Mouse (Mus musculus) heart, embryonic 10.5 days (tissue): ENCODE measurements around the gene Tmem214. TPM values are rescaled to one million over a fixed set of nuclear protein-coding genes. Genes with fewer than 3 reads are reported as not detected.
"Not testable (repeated sequence)": the region's sequence is repeated elsewhere in the genome, so short reads cannot be mapped to it uniquely, and the experiment has no call there.

Experiments
- DNase-seq: peaks from one replicate; pipeline ENCODE4 v3.0.0-alpha.2; 2017; ENCODE audit warnings: low spot score
- H3K27ac ChIP-seq: fragments of 300-500 bp; sonication (generic); 2 replicates; pipeline ENCODE4 v1.5.1; 2016; ENCODE audit warnings: mild to moderate bottlenecking
- H3K27me3 ChIP-seq: fragments of 300-500 bp; sonication (generic); 2 replicates; pipeline ENCODE4 v1.6.1; 2016; ENCODE audit warnings: mild to moderate bottlenecking; ENCODE audit not compliant: poor library complexity, insufficient read depth, severe bottlenecking
- H3K36me3 ChIP-seq: fragments of 300-500 bp; sonication (generic); 2 replicates; pipeline ENCODE4 v1.6.1; 2016; ENCODE audit warnings: mild to moderate bottlenecking, moderate library complexity
- H3K4me1 ChIP-seq: fragments of 300-500 bp; sonication (generic); 2 replicates; pipeline ENCODE4 v1.6.1; 2016; ENCODE audit warnings: mild to moderate bottlenecking
- H3K4me3 ChIP-seq: fragments of 300-500 bp; sonication (generic); 2 replicates; pipeline ENCODE4 v1.5.1; 2016; ENCODE audit warnings: mild to moderate bottlenecking, moderate library complexity
- H3K9me3 ChIP-seq: fragments of 300-500 bp; sonication (generic); 2 replicates; pipeline ENCODE4 v1.6.1; 2016; ENCODE audit warnings: mild to moderate bottlenecking, moderate library complexity
- WGBS: fragments of 180-500 bp; shearing (Covaris S2); methylation state at CpG from one replicate; pipeline ENCODE4 v1.1.7; 2016; 5-methylcytosine and 5-hydroxymethylcytosine counted together
- polyA plus RNA-seq: library from polyadenylated mRNA; unstranded; fragments of >200 nt; fragmentation: Nextera tagmentation; extraction: Ambion mirVana; gene quantifications from 2 replicates; pipeline ENCODE4 v1.2.1, GENCODE M21; 2016

Tmem214 gene
- polyA plus RNA-seq, 1 experiment from 2014 or later, result 86.3 TPM

GRCm38 (mm10) chr5:30881839-30882238, 14.0 kb downstream of the Tmem214 start:
- not testable (repeated sequence) for H3K4me3 ChIP-seq, H3K9me3 ChIP-seq, DNase-seq, H3K4me1 ChIP-seq, H3K27ac ChIP-seq, H3K27me3 ChIP-seq
- H3K36me3 ChIP-seq, result peaks cover 14% of the 10 kb centered on the region
- 87% methylated on average over 4 of the region's 4 CpGs for WGBS

- Histone ChIP-seq H3K9me3 (no peaks in the 10 kb centered on the region), H3K27me3 (no peaks in the 10 kb centered on the region), H3K4me3 (0 out of 2 replicates have a peak overlapping the region, but pooled peaks have one; percentile 82), H3K4me1 (peaks cover 14% of the 10 kb centered on the region), H3K36me3 (peaks cover 9% of the 10 kb centered on the region), H3K27ac (no peak overlapping the region)
- no peak for DNase-seq
- WGBS, result 42% methylated on average over 4 of the region's 4 CpGs
Observed at GRCm38 (mm10) chr5:30886209-30886608, 18.4 kb downstream of the Tmem214 start.

GRCm38 (mm10) chr5:30886731-30887130, 18.9 kb downstream of the Tmem214 start:
- no peak for DNase-seq
- Histone ChIP-seq H3K27ac (peak overlapping the region; percentile 97), H3K9me3 (no peaks in the 10 kb centered on the region), H3K27me3 (no peaks in the 10 kb centered on the region), H3K4me3 (peak overlapping the region; percentile 82), H3K4me1 (peaks cover 14% of the 10 kb centered on the region), H3K36me3 (peaks cover 14% of the 10 kb centered on the region)
- 43% methylated on average over 5 of the region's 5 CpGs for WGBS

GRCm38 (mm10) chr5:30887331-30887761, 19.5 kb downstream of the Tmem214 start:
- under 1% methylated on average over 19 of the region's 19 CpGs for WGBS

GRCm38 (mm10) chr5:30887858-30888336, 20.1 kb downstream of the Tmem214 start:
- under 1% methylated on average over 28 of the region's 28 CpGs for WGBS
- peaks cover 14% of the 10 kb centered on the region for H3K4me1 ChIP-seq
- peak; percentile 97 for DNase-seq
- no peaks in the 10 kb centered on the region for H3K9me3 ChIP-seq
- H3K27me3 ChIP-seq, result no peaks in the 10 kb centered on the region
- H3K4me3 ChIP-seq, result peak overlapping the region; percentile 82
- H3K36me3 ChIP-seq, result peaks cover 26% of the 10 kb centered on the region
- peak overlapping the region; percentile 97 for H3K27ac ChIP-seq

More at GRCm38 (mm10) chr5:30887331-30887761, 19.5 kb downstream of the Tmem214 start:
- Histone ChIP-seq H3K27ac (peak overlapping the region; percentile 97), H3K27me3 (no peaks in the 10 kb centered on the region), H3K9me3 (no peaks in the 10 kb centered on the region), H3K36me3 (peaks cover 20% of the 10 kb centered on the region), H3K4me1 (peaks cover 14% of the 10 kb centered on the region), H3K4me3 (peak overlapping the region; percentile 82)
- peak; percentile 96 for DNase-seq

- Histone ChIP-seq H3K9me3 (no peaks in the 10 kb centered on the region), H3K27me3 (no peaks in the 10 kb centered on the region), H3K36me3 (peaks cover 32% of the 10 kb centered on the region), H3K4me1 (peaks cover 14% of the 10 kb centered on the region), H3K27ac (peak within 1 kb of the TSS; percentile 97), H3K4me3 (peak within 1 kb of the TSS; percentile 82)
- WGBS, result under 1% methylated on average over 42 of the region's 42 CpGs
- DNase-seq, result peak; percentile 98
Observed at GRCm38 (mm10) chr5:30888337-30889087, 20.7 kb downstream of the Tmem214 start, which contains the start of gene Agbl5. Gene Agbl5, plus strand, starts transcription at chr5:30888694.

GRCm38 (mm10) chr5:30889088-30889754, 21.4 kb downstream of the Tmem214 start:
- peaks cover 14% of the 10 kb centered on the region for H3K4me1 ChIP-seq
- peak; percentile 95 for DNase-seq
- H3K36me3 ChIP-seq, result peaks cover 39% of the 10 kb centered on the region
- 2% methylated on average over 41 of the region's 42 CpGs for WGBS
- no peaks in the 10 kb centered on the region for H3K9me3 ChIP-seq
- H3K27me3 ChIP-seq, result no peaks in the 10 kb centered on the region
- peak overlapping the region; percentile 82 for H3K4me3 ChIP-seq
- H3K27ac ChIP-seq, result peak overlapping the region; percentile 97

- DNase-seq, result no peak
- peak overlapping the region; percentile 82 for H3K4me3 ChIP-seq
- 77% methylated on average over 7 of the region's 7 CpGs for WGBS
- peak overlapping the region; percentile 97 for H3K27ac ChIP-seq
- H3K9me3 ChIP-seq, result no peaks in the 10 kb centered on the region
- no peaks in the 10 kb centered on the region for H3K27me3 ChIP-seq
- peaks cover 51% of the 10 kb centered on the region for H3K36me3 ChIP-seq
- peaks cover 14% of the 10 kb centered on the region for H3K4me1 ChIP-seq
Observed at GRCm38 (mm10) chr5:30890375-30890774, 22.6 kb downstream of the Tmem214 start.

GRCm38 (mm10) chr5:30901860-30902259, 34.0 kb downstream of the Tmem214 start:
- DNase-seq, result no peak
- Histone ChIP-seq H3K4me1 (peaks cover 17% of the 10 kb centered on the region), H3K9me3 (no peaks in the 10 kb centered on the region), H3K27ac (no peak overlapping the region), H3K4me3 (no peak overlapping the region), H3K36me3 (peaks cover 70% of the 10 kb centered on the region), H3K27me3 (no peaks in the 10 kb centered on the region)
- 87% methylated on average over 5 of the region's 5 CpGs for WGBS

- Histone ChIP-seq H3K9me3 (no peaks in the 10 kb centered on the region), H3K4me3 (peak within 1 kb of the TSS; percentile 79), H3K4me1 (peaks cover 59% of the 10 kb centered on the region), H3K27me3 (no peaks in the 10 kb centered on the region), H3K36me3 (peaks cover 36% of the 10 kb centered on the region), H3K27ac (peak within 1 kb of the TSS; percentile 93)
- WGBS, result under 1% methylated on average over 58 of the region's 58 CpGs
- DNase-seq, result peak; percentile 98
Observed at GRCm38 (mm10) chr5:30907413-30908059, 39.7 kb downstream of the Tmem214 start, which contains the start of gene Ost4. Gene Ost4, minus strand, starts transcription at chr5:30907788.

- peak overlapping the region; percentile 93 for H3K27ac ChIP-seq
- H3K9me3 ChIP-seq, result no peaks in the 10 kb centered on the region
- peaks cover 25% of the 10 kb centered on the region for H3K36me3 ChIP-seq
- H3K27me3 ChIP-seq, result no peaks in the 10 kb centered on the region
- peak overlapping the region; percentile 79 for H3K4me3 ChIP-seq
- WGBS, result 34% methylated on average over 13 of the region's 13 CpGs
- H3K4me1 ChIP-seq, result peaks cover 67% of the 10 kb centered on the region
- DNase-seq, result no peak
Observed at GRCm38 (mm10) chr5:30908426-30909299, 40.9 kb downstream of the Tmem214 start.

- Histone ChIP-seq H3K9me3 (no peaks in the 10 kb centered on the region), H3K36me3 (peaks cover 19% of the 10 kb centered on the region), H3K4me1 (peaks cover 73% of the 10 kb centered on the region), H3K4me3 (0 out of 2 replicates have a peak overlapping the region, but pooled peaks have one; percentile 79), H3K27ac (peak overlapping the region; percentile 93), H3K27me3 (no peaks in the 10 kb centered on the region)
- whole genome bisulfite sequencing, result 20% methylated on average over 7 of the region's 7 CpGs
- no peak for DNase-seq
Observed at GRCm38 (mm10) chr5:30909300-30909659, 41.5 kb downstream of the Tmem214 start.
